Mouse (Mus musculus) lung, postnatal 0 days (tissue): ENCODE measurements around the gene Lca5l.

Source experiments
- CTCF ChIP-seq: IDR thresholded peaks from 2 replicates; pipeline ENCODE4 v1.5.1; 2016; ENCODE audit warnings: antibody characterized with exemption, mild to moderate bottlenecking
- EP300 ChIP-seq: IDR thresholded peaks from 2 replicates; pipeline ENCODE4 v1.6.1; 2016; ENCODE audit warnings: antibody characterized with exemption, mild to moderate bottlenecking, control low read depth

DNA sequence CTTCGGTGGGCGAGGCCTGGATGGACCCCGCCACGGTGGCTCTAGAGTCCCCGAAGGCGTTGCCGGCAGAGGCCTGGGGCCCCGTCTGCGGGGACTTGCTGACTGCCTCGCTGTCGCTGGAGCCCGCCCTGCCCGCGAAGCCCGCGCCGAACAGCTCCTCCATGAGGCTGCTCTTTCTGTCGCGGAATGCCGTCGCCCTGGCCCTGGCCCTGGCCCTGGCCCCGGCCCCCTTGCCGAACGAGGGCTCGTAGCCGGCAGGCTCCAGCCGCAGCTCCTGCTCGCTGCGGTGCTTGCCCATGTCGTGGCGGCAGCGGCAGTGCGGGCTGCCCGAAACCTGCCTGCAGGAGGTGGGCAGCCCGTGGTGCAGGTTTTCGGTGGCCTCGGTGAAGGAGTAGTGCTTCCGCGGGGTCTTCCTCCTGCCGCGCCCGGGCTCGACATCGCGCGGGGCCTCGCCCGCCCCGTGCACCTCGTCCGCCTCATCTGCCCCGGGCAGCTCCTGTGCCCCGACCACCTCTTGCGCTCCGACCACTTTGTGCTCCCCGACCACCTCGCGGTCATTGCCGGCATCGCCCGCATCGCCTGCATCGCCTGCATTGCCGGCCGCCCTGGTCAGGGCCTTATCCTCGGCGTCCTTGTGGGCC lies 32.9 kb downstream of the Lca5l start:
- no peak for TF ChIP-seq EP300
- peak; percentile 78 for TF ChIP-seq CTCF
